Mouse (Mus musculus): ENCODE results near the gene Gm21775.
"Not testable (repeated sequence)": the region's sequence is repeated elsewhere in the genome, so short reads cannot be mapped to it uniquely, and the experiment has no call there.

Gm21775 gene

GRCm38 (mm10) chrY:10553153-10553552 lies at the start of gene Gm21775:
Gm21775 (plus strand) TSS chrY:10553453.
- DNase-seq (ENCODE audit: low read depth, low spot score): not testable (repeated sequence)

GRCm38 (mm10) chrY:10535942-10536341 lies 17.3 kb upstream of the Gm21775 start, which contains the start of gene Gm20737:
Gm20737 (minus strand) TSS chrY:10536042.
- not testable (repeated sequence) for DNase-seq (ENCODE audit: low read depth, low spot score)

Data from ZHBTc4 (cell line).